Comparison of ENCODE assay signal across 9 mouse cellular contexts in the genomic region with DNA sequence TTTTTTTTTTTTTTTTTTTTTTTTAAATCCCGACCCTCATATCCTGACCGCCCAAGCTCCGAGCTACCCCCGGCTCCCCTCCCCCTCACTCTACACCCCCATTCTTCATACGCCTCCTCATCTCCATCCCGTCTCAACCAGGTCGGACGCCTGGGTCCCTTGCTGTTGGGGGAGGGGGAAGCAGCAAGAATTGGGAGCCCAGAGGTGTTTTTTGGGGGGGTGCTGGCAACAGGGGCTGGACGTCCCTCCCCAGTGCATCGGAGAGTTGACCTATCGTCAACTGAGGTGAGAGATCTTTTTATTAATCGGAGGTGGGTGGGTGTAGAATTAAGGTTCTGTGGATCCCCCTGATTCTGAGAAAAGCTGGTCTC. TPM values are rescaled to one million over a fixed set of nuclear protein-coding genes. Genes with fewer than 3 reads are reported as not detected.
DNase-seq lines count a peak whose midpoint lies in the region; ATAC-seq lines count a peak whose summit lies in the region.
"Had no signal": no experiment of that assay in that cellular context is flagged by ENCODE, and none has a peak within 500 bp of the region (broad histone marks: within the 10 kb centered on the region; RNA-seq: fewer than 3 reads in every experiment).

No protein-coding gene starts in this region.

- no peak for DNase-seq in heart, adult 11 months
- DNase-seq in embryonic facial prominence, embryonic 10.5 days (ENCODE audit: low spot score): no peak
- DNase-seq in hindbrain, embryonic 10.5 days (ENCODE audit: low spot score): no peak
- DNase-seq in right cerebral cortex, adult 2 months (ENCODE audit: low spot score in 2 of 2): no peak
- no peak for DNase-seq in gastrocnemius, adult 18-20 months (ENCODE audit: low spot score)
- DNase-seq: kidney, postnatal 25 days had no signal

- ATAC-seq in heart, embryonic 15.5 days (replicated peaks; ENCODE audit: insufficient number of reproducible peaks, insufficient read depth, low FRiP score, low read depth): no peak
- peak; percentile 53 for ATAC-seq in midbrain, embryonic 12.5 days (ENCODE audit: low FRiP score, low read depth)
- ATAC-seq in liver, embryonic 12.5 days: no peak

- WGBS in heart, embryonic 15.5 days: 4% methylated on average over 12 of the region's 12 CpGs
- 6% methylated on average over 12 of the region's 12 CpGs for WGBS in embryonic facial prominence, embryonic 10.5 days
- WGBS in hindbrain, embryonic 10.5 days: 3% methylated on average over 12 of the region's 12 CpGs
- 2% methylated on average over 12 of the region's 12 CpGs for WGBS in midbrain, embryonic 12.5 days
- 8% methylated on average over 12 of the region's 12 CpGs for WGBS in liver, embryonic 12.5 days (ENCODE audit: insufficient replicate concordance)

- peaks cover 8% of the 10 kb centered on the region for H3K27me3 ChIP-seq in heart, embryonic 15.5 days
- H3K27me3 ChIP-seq in embryonic facial prominence, embryonic 10.5 days (replicated peaks; ENCODE audit: low read depth, poor library complexity, severe bottlenecking): no peaks in the 10 kb centered on the region; the same call in 1 of the 2 replicates
- H3K27me3 ChIP-seq in hindbrain, embryonic 10.5 days (ENCODE audit: insufficient read depth, poor library complexity, severe bottlenecking): no peaks in the 10 kb centered on the region; the same call in 1 of the 2 replicates
- peaks cover 3% of the 10 kb centered on the region; the same call in 1 of the 2 replicates for H3K27me3 ChIP-seq in midbrain, embryonic 12.5 days
- peaks cover 26% of the 10 kb centered on the region for H3K27me3 ChIP-seq in liver, embryonic 12.5 days (replicated peaks)

- H3K36me3 ChIP-seq in heart, embryonic 15.5 days: no peaks in the 10 kb centered on the region
- H3K36me3 ChIP-seq in embryonic facial prominence, embryonic 10.5 days (replicated peaks): peaks cover 21% of the 10 kb centered on the region
- peaks cover 18% of the 10 kb centered on the region for H3K36me3 ChIP-seq in hindbrain, embryonic 10.5 days
- peaks cover 12% of the 10 kb centered on the region for H3K36me3 ChIP-seq in midbrain, embryonic 12.5 days
- H3K36me3 ChIP-seq in liver, embryonic 12.5 days: no peaks in the 10 kb centered on the region

- H3K4me1 ChIP-seq in heart, embryonic 15.5 days (replicated peaks): peaks cover 15% of the 10 kb centered on the region
- peaks cover 43% of the 10 kb centered on the region for H3K4me1 ChIP-seq in embryonic facial prominence, embryonic 10.5 days
- peaks cover 29% of the 10 kb centered on the region for H3K4me1 ChIP-seq in hindbrain, embryonic 10.5 days (replicated peaks)
- H3K4me1 ChIP-seq in midbrain, embryonic 12.5 days: peaks cover 34% of the 10 kb centered on the region
- H3K4me1 ChIP-seq in liver, embryonic 12.5 days: no peaks in the 10 kb centered on the region

- H3K4me3 ChIP-seq in heart, embryonic 15.5 days: peak overlapping the region; percentile 23; the same call in 1 of the 2 replicates
- peak overlapping the region; percentile 57 for H3K4me3 ChIP-seq in embryonic facial prominence, embryonic 10.5 days
- H3K4me3 ChIP-seq in hindbrain, embryonic 10.5 days: peak overlapping the region; percentile 51
- peak overlapping the region; percentile 46 for H3K4me3 ChIP-seq in midbrain, embryonic 12.5 days
- no peak overlapping the region for H3K4me3 ChIP-seq in liver, embryonic 12.5 days

- no peaks in the 10 kb centered on the region for H3K9me3 ChIP-seq in heart, embryonic 15.5 days (replicated peaks)
- H3K9me3 ChIP-seq in embryonic facial prominence, embryonic 10.5 days: no peaks in the 10 kb centered on the region
- H3K9me3 ChIP-seq in hindbrain, embryonic 10.5 days: 0 out of 2 replicates have a peak, but pooled peaks cover 3% of the 10 kb centered on the region
- no peaks in the 10 kb centered on the region for H3K9me3 ChIP-seq in midbrain, embryonic 12.5 days
- no peaks in the 10 kb centered on the region for H3K9me3 ChIP-seq in liver, embryonic 12.5 days (replicated peaks)

- peak overlapping the region; percentile 51 for H3K4me2 ChIP-seq in heart, embryonic 15.5 days
- H3K4me2 ChIP-seq in midbrain, embryonic 12.5 days (replicated peaks): peak overlapping the region; percentile 70
- no peak overlapping the region for H3K4me2 ChIP-seq in liver, embryonic 12.5 days

- no peak overlapping the region for H3K27ac ChIP-seq in heart, embryonic 15.5 days
- H3K27ac ChIP-seq in embryonic facial prominence, embryonic 10.5 days (replicated peaks): peak overlapping the region; percentile 80
- H3K27ac ChIP-seq in hindbrain, embryonic 10.5 days: peak overlapping the region; percentile 80
- H3K27ac ChIP-seq in midbrain, embryonic 12.5 days (replicated peaks): peak overlapping the region; percentile 58; the same call in 1 of the 2 replicates
- no peak overlapping the region for H3K27ac ChIP-seq in liver, embryonic 12.5 days

- H3K9ac ChIP-seq in heart, embryonic 15.5 days: no peak overlapping the region
- peak overlapping the region; percentile 60 for H3K9ac ChIP-seq in midbrain, embryonic 12.5 days (replicated peaks)
- no peak overlapping the region for H3K9ac ChIP-seq in liver, embryonic 12.5 days

RNA-seq across cellular contexts. Expression of a gene that starts 0.6 kb away (rescaled TPM):
- polyA plus RNA-seq in heart, embryonic 15.5 days (2015; fragmentation: Nextera tagmentation; extraction: Ambion mirVana): 0.61 and 0.83 TPM in 2 replicates
- 8.5 and 11.4 TPM in 2 replicates for polyA plus RNA-seq in embryonic facial prominence, embryonic 10.5 days (2016; fragmentation: Nextera tagmentation; extraction: Ambion mirVana)
- polyA plus RNA-seq in hindbrain, embryonic 10.5 days (2016; fragmentation: Nextera tagmentation; extraction: Ambion mirVana): 5.5 and 7.8 TPM in 2 replicates
- 7.4 and 7.9 TPM in 2 replicates for polyA plus RNA-seq in midbrain, embryonic 12.5 days (2016; fragmentation: Nextera tagmentation; extraction: Ambion mirVana)
- 0.12 and 0.36 TPM in 2 replicates for polyA plus RNA-seq in liver, embryonic 12.5 days (2016; fragmentation: Nextera tagmentation; extraction: Ambion mirVana)
- not detected for total RNA-seq in gastrocnemius, adult 18-20 months (2021)

RNA-seq across cellular contexts. Expression of a gene that starts 32.9 kb away (rescaled TPM):
- 17.8 and 20.7 TPM in 2 replicates for polyA plus RNA-seq in heart, embryonic 15.5 days (2015; fragmentation: Nextera tagmentation; extraction: Ambion mirVana)
- 0.29 TPM in 1 of 2 replicates, not detected in the other for polyA plus RNA-seq in embryonic facial prominence, embryonic 10.5 days (2016; fragmentation: Nextera tagmentation; extraction: Ambion mirVana)
- polyA plus RNA-seq in hindbrain, embryonic 10.5 days (2016; fragmentation: Nextera tagmentation; extraction: Ambion mirVana): 0.12 TPM in 1 of 2 replicates, not detected in the other
- 0.20 TPM in 1 of 2 replicates, not detected in the other for polyA plus RNA-seq in midbrain, embryonic 12.5 days (2016; fragmentation: Nextera tagmentation; extraction: Ambion mirVana)
- polyA plus RNA-seq in liver, embryonic 12.5 days (2016; fragmentation: Nextera tagmentation; extraction: Ambion mirVana): 0.14 and 0.17 TPM in 2 replicates
- total RNA-seq in gastrocnemius, adult 18-20 months (2021): 100 to 1,000 TPM; 125 to 129 TPM

RNA-seq across cellular contexts. Expression of a gene that starts 58.3 kb away (rescaled TPM):
- 0.10 and 0.44 TPM in 2 replicates for polyA plus RNA-seq in heart, embryonic 15.5 days (2015; fragmentation: Nextera tagmentation; extraction: Ambion mirVana)
- 1.2 and 1.9 TPM in 2 replicates for polyA plus RNA-seq in embryonic facial prominence, embryonic 10.5 days (2016; fragmentation: Nextera tagmentation; extraction: Ambion mirVana)
- polyA plus RNA-seq in hindbrain, embryonic 10.5 days (2016; fragmentation: Nextera tagmentation; extraction: Ambion mirVana): 2.2 TPM in 2 replicates
- 3.5 and 4.2 TPM in 2 replicates for polyA plus RNA-seq in midbrain, embryonic 12.5 days (2016; fragmentation: Nextera tagmentation; extraction: Ambion mirVana)
- 0.07 TPM in 1 of 2 replicates, not detected in the other for polyA plus RNA-seq in liver, embryonic 12.5 days (2016; fragmentation: Nextera tagmentation; extraction: Ambion mirVana)
- total RNA-seq in gastrocnemius, adult 18-20 months (2021): 10 to 100 TPM; 11.0 to 11.6 TPM

Comparison
In these comparisons a context has a peak if more than half of its experiments do, and no peak if none do; other contexts are left out.
1. H3K27ac ChIP-seq: peak in embryonic facial prominence, embryonic 10.5 days (single experiment), hindbrain, embryonic 10.5 days (single experiment) and midbrain, embryonic 12.5 days (single experiment); none in heart, embryonic 15.5 days (single experiment) and liver, embryonic 12.5 days (single experiment).
2. RNA of a gene that starts 32.9 kb away (polyA plus RNA-seq): 17.8 to 20.7 TPM in heart, embryonic 15.5 days; 0.29 TPM in embryonic facial prominence, embryonic 10.5 days, 0.20 TPM in midbrain, embryonic 12.5 days, 0.14 to 0.17 TPM in liver, embryonic 12.5 days and 0.12 TPM in hindbrain, embryonic 10.5 days; every median in the first group is over 10 times any median in the second.